Mouse (Mus musculus): ENCODE measurements at regions not wholly inside any gene's neighbourhood (a gene's known extent, or its start where the extent isn't known, plus 50 kb on each side); places are given as distances from the start of the nearest gene placed in this dataset.

GRCm38 (mm10) chr3:150695751-150696150 lies 741.9 kb upstream of the Adgrl4 start:
- no peak for ATAC-seq (replicated peaks; ENCODE audit: insufficient number of reproducible peaks, insufficient read depth, low FRiP score, low read depth)

GRCm38 (mm10) chr3:150699990-150700389 lies 737.7 kb upstream of the Adgrl4 start:
- Histone ChIP-seq H3K4me1 (replicated peaks) (no peaks in the 10 kb centered on the region), H3K4me3 (no peak overlapping the region), H3K27me3 (no peaks in the 10 kb centered on the region), H3K9me3 (replicated peaks) (no peaks in the 10 kb centered on the region), H3K27ac (no peak overlapping the region), H3K36me3 (no peaks in the 10 kb centered on the region), H3K9ac (no peak overlapping the region), H3K4me2 (no peak overlapping the region)
- ATAC-seq (replicated peaks; ENCODE audit: insufficient number of reproducible peaks, insufficient read depth, low FRiP score, low read depth) = no peak
- 66% methylated on average over 2 of the region's 2 CpGs for WGBS

More at GRCm38 (mm10) chr3:150695751-150696150, 741.9 kb upstream of the Adgrl4 start:
- Histone ChIP-seq H3K36me3 (no peaks in the 10 kb centered on the region), H3K9ac (no peak overlapping the region), H3K4me1 (replicated peaks) (no peaks in the 10 kb centered on the region), H3K4me3 (no peak overlapping the region), H3K4me2 (no peak overlapping the region), H3K27ac (no peak overlapping the region), H3K9me3 (replicated peaks) (no peaks in the 10 kb centered on the region), H3K27me3 (no peaks in the 10 kb centered on the region)
- 85% methylated on average over 5 of the region's 5 CpGs for WGBS
